Mouse (Mus musculus) hindbrain, embryonic 14.5 days (tissue): ENCODE results near the gene H2-Oa. TPM values are rescaled to one million over a fixed set of nuclear protein-coding genes. Genes with fewer than 3 reads are reported as not detected.

Experiments used
- ATAC-seq: fragments of 200-750 bp; cut with Nextera tagmentation; 2 replicates; pipeline ENCODE4 v1.8.0; 2017; ENCODE audit warnings: moderate number of reproducible peaks, mild to moderate bottlenecking, moderate TSS enrichment, moderate library complexity; ENCODE audit not compliant: low FRiP score
- DNase-seq: peaks from one replicate; pipeline ENCODE4 v3.0.0-alpha.2; 2015; ENCODE audit warnings: low spot score
- H3K27ac ChIP-seq: fragments of 300-500 bp; sonication (generic); 2 replicates; pipeline ENCODE4 v1.5.1; 2014; ENCODE audit warnings: mild to moderate bottlenecking, moderate library complexity
- H3K27me3 ChIP-seq: fragments of 300-500 bp; sonication (generic); 2 replicates; pipeline ENCODE4 v1.6.1; 2014; ENCODE audit warnings: mild to moderate bottlenecking, low read length, mixed read lengths; ENCODE audit not compliant: control insufficient read depth, insufficient read depth
- H3K36me3 ChIP-seq: fragments of 300-500 bp; sonication (generic); replicated peaks from 2 replicates; pipeline ENCODE4 v1.6.1; 2014; ENCODE audit not compliant: control insufficient read depth, insufficient read depth
- H3K4me1 ChIP-seq: fragments of 300-500 bp; sonication (generic); replicated peaks from 2 replicates; pipeline ENCODE4 v1.6.1; 2014; ENCODE audit warnings: antibody characterized with exemption, low read length, mixed read lengths; ENCODE audit not compliant: control insufficient read depth, insufficient read depth
- H3K4me2 ChIP-seq: fragments of 300-500 bp; sonication (generic); replicated peaks from 2 replicates; pipeline ENCODE4 v1.6.1; 2014; ENCODE audit warnings: mild to moderate bottlenecking, moderate library complexity
- H3K4me3 ChIP-seq: fragments of 300-500 bp; sonication (generic); replicated peaks from 2 replicates; pipeline ENCODE4 v1.5.1; 2014; ENCODE audit warnings: mild to moderate bottlenecking, low read length
- H3K9ac ChIP-seq: fragments of 300-500 bp; sonication (generic); 2 replicates; pipeline ENCODE4 v1.6.1; 2014
- H3K9me3 ChIP-seq: fragments of 300-500 bp; sonication (generic); 2 replicates; pipeline ENCODE4 v1.6.1; 2016; ENCODE audit warnings: low read length; ENCODE audit not compliant: control insufficient read depth
- WGBS: fragments of 180-500 bp; shearing (Covaris S2); extraction: QIAGEN DNeasy Blood & Tissue Kit; methylation state at CpG from one replicate; pipeline ENCODE4 v1.1.7; 2014; 5-methylcytosine and 5-hydroxymethylcytosine counted together
- polyA plus RNA-seq: library from polyadenylated mRNA; unstranded; fragments of >200 nt; fragmentation: Nextera tagmentation; extraction: Ambion mirVana; gene quantifications from 2 replicates; pipeline ENCODE4 v1.2.1, GENCODE M21; 2014

Gene H2-Oa
- polyA plus RNA-seq, 1 experiment from 2014 or later = 0.29 TPM

DNA sequence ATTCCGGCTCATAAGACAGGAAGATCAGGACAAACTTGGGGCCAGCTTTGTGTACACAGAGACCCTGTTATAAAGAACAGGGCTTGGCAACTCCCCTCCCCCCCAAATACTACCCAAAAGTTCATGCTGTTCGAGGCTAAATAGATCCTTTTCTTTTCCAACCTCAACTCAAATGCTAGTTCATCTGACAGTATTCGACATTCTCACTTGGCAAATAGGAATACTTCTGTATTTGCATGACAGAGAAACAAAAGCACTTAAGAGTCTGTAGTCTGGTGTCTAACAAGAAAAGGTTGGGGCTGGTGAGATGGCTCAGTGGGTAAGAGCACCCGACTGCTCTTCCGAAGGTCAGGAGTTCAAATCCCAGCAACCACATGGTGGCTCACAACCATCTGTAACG lies 16.3 kb downstream of the H2-Oa start:
- H3K27ac ChIP-seq = no peak overlapping the region
- H3K4me3 ChIP-seq = no peak overlapping the region
- H3K4me1 ChIP-seq = no peaks in the 10 kb centered on the region
- 78% methylated on average over 5 of the region's 6 CpGs for WGBS
- H3K4me2 ChIP-seq = no peak overlapping the region
- peaks cover 44% of the 10 kb centered on the region for H3K36me3 ChIP-seq
- no peak overlapping the region for H3K9ac ChIP-seq
- H3K9me3 ChIP-seq = peaks cover 4% of the 10 kb centered on the region; the same call in 1 of the 2 replicates
- H3K27me3 ChIP-seq = no peaks in the 10 kb centered on the region
- ATAC-seq = no peak
- no peak for DNase-seq

DNA sequence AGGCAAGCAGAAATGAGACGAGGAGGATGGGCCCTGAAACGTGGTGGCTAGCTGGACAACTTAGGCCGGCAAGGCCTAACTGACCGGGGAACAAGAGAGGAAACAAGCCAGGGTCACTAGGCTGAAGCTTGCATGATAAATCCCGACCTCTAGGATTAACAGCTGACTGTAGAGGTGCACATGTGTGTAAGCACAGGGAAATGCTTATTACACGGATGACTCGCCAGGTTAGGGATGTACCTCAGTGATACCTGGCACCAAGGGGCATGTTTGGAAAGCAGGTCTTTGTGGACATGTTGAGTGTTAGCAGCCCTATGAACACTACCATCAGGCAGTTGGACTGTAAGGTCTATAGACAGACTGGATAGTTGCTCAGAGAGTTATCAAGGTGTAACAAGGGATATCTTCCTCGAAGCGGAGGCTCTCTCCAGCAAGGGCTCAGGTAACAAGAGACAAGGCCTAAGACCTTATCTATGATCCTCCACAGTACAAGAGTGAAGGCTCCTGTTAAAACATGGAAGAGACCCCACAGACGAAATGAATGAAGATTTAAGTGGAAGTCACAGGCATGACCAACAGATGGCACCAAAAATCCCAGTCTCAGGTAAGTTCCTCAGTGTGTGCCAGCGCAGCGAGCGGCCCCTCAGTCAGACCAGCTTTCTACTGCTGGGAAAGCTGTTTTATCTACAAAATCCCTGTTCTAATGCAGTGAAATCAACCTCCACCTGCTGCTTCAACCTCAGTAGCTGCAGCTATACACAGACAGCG lies 17.1 kb downstream of the H2-Oa start:
- H3K9ac ChIP-seq = no peak overlapping the region
- DNase-seq (no peak), ATAC-seq (0 out of 2 replicates have a peak, but pooled peaks have one; percentile 42)
- peaks cover 52% of the 10 kb centered on the region for H3K36me3 ChIP-seq
- peaks cover 4% of the 10 kb centered on the region; the same call in 1 of the 2 replicates for H3K9me3 ChIP-seq
- no peak overlapping the region for H3K27ac ChIP-seq
- no peaks in the 10 kb centered on the region for H3K27me3 ChIP-seq
- no peaks in the 10 kb centered on the region for H3K4me1 ChIP-seq
- 78% methylated on average over 14 of the region's 14 CpGs for WGBS
- no peak overlapping the region for H3K4me2 ChIP-seq
- no peak overlapping the region for H3K4me3 ChIP-seq

DNA sequence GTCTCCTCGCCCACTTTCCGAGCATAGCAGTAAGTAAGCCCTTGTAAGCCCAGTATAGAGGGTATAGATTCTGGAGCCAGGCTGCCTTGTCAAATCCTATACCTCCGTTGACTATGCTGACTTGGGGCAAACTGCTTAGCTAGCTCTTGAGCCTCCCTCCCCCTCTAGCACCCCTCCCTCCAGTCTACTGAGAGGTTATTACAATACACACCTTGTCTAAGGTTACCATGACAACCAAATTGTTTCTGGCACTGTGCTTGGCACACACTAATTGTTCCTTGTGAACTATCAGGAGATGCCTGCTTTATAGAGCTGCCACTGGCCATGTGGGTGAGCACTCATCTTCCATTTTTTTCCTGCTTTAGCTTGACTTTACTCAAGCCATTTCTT lies 17.7 kb downstream of the H2-Oa start:
- H3K4me2 ChIP-seq = no peak overlapping the region
- 76% methylated on average over 3 of the region's 3 CpGs for WGBS
- no peak overlapping the region for H3K27ac ChIP-seq
- ATAC-seq = 0 out of 2 replicates have a peak, but pooled peaks have one; percentile 24
- H3K4me3 ChIP-seq = no peak overlapping the region
- H3K9me3 ChIP-seq = peaks cover 4% of the 10 kb centered on the region; the same call in 1 of the 2 replicates
- peaks cover 58% of the 10 kb centered on the region for H3K36me3 ChIP-seq
- no peaks in the 10 kb centered on the region for H3K27me3 ChIP-seq
- no peak overlapping the region for H3K9ac ChIP-seq
- no peaks in the 10 kb centered on the region for H3K4me1 ChIP-seq
- DNase-seq = no peak

DNA sequence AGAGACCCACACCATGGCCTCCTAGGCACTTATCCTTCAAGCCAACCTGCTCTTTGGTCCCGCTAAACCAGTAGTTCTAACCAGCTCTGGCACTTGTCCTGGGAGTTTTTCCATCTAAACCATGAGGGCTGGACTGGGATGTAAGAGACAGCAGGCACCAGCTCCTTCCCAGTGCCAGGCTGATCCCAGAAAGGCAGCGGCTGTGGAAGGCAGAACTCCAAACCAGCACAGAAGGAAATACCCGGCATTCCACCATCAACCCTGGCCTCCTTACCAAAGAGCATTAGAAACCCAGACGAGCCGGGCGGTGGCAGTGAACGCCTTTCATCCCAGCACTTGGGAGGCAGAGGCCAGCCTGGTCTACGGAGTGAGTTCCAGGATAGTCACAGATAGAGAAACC lies 18.2 kb downstream of the H2-Oa start:
- DNase-seq (no peak), ATAC-seq (no peak)
- H3K9me3 ChIP-seq = peaks cover 4% of the 10 kb centered on the region; the same call in 1 of the 2 replicates
- H3K4me3 ChIP-seq = no peak overlapping the region
- no peak overlapping the region for H3K9ac ChIP-seq
- H3K4me1 ChIP-seq = no peaks in the 10 kb centered on the region
- WGBS = 73% methylated on average over 8 of the region's 8 CpGs
- no peak overlapping the region for H3K27ac ChIP-seq
- peaks cover 63% of the 10 kb centered on the region for H3K36me3 ChIP-seq
- H3K4me2 ChIP-seq = no peak overlapping the region
- no peaks in the 10 kb centered on the region for H3K27me3 ChIP-seq

DNA sequence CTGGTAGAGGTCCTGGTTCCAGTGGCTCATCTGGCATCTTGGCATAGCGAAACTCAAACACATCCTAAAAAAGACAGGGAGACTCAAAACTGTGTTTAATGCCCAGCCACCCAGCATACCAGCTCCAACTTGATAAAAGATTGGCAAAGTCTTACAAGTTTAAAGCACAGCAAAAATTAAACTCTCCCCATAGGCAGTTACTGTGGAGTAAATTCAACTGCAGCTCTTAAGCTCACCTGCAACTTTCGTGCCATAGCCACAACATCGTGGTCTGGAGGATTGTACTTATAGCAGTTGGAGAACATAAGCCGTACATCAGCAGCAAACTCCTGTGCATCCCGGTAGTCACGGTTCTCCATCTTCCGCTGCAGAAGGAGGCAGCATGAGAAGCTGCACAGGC lies 22.0 kb downstream of the H2-Oa start:
- H3K27me3 ChIP-seq = no peaks in the 10 kb centered on the region
- peaks cover 96% of the 10 kb centered on the region for H3K36me3 ChIP-seq
- ATAC-seq (no peak), DNase-seq (no peak)
- H3K9ac ChIP-seq = no peak overlapping the region
- H3K4me1 ChIP-seq = peaks cover 13% of the 10 kb centered on the region
- no peak overlapping the region for H3K27ac ChIP-seq
- WGBS = 94% methylated on average over 7 of the region's 7 CpGs
- no peak overlapping the region for H3K4me3 ChIP-seq
- H3K4me2 ChIP-seq = no peak overlapping the region
- no peaks in the 10 kb centered on the region for H3K9me3 ChIP-seq

DNA sequence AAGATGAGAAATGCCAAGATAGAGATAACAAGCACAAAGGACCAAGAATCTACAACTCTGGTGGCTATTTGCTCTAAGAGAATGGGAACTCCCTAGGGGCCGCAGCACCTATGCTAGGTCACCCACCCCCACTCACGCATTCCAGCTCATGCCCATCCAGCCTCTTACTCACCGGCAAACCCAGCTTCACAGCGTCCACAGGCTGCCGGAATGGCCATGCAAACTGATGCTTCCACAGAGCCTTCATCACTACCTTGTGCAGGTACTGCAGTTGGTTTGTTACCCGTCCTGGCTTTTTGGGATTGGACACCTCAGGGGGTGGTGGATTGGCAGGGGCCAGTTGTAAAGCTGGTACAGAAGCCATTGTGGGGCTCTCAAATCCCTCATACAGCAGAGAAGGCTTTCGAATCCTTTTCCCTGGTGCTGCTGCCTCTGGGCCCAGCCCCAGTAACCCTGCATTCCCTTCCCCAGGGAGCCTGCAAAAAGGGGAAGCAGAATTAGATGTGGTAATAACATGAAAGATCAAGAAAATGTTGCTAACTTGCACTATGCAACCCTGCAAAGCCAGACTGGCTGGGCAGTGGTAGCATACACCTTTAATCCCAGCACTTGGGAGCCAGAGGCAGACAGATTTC lies 24.7 kb downstream of the H2-Oa start:
- Histone ChIP-seq H3K27ac (no peak overlapping the region; the same call in 1 of the 2 replicates), H3K36me3 (peaks cover 70% of the 10 kb centered on the region), H3K9me3 (no peaks in the 10 kb centered on the region), H3K9ac (peak overlapping the region; percentile 88), H3K4me1 (peaks cover 13% of the 10 kb centered on the region), H3K27me3 (no peaks in the 10 kb centered on the region), H3K4me2 (peak overlapping the region; percentile 94), H3K4me3 (peak overlapping the region; percentile 88)
- WGBS = 40% methylated on average over 7 of the region's 7 CpGs
- ATAC-seq (no peak), DNase-seq (no peak)

DNA sequence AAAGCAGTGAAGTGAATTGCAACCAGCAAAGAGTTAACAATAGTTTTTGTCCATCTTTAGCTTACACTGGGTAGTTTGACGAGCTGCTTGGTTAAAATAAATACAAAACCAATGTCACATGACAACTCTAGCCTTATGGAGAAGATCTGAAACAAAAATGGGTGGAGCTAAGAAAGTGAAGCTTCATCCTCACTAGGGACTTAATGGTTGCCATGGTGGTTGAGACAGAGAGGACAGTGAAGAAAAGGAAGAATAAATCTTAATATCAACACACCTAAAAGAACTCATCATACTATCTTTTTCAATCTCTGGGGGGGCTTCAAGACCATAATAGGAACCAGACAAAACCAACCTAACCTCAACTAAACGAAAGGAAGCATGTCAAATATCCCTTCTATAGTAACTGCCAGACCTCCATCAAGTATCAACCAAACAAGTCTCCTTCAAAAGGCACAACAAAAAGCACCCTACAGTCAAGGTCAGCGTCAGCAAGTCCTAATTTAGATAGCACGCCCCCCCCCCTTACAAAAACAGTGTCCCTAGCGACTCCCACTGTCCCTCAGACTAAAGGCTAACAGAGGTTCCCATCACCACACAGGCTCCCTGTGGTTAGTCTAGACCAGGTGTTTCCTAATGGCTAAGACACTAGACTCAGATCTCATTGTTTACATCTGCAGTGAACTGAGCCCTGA lies 25.4 kb downstream of the H2-Oa start:
- H3K27ac ChIP-seq = peak overlapping the region; percentile 86; the same call in 1 of the 2 replicates
- no peak for DNase-seq

DNA sequence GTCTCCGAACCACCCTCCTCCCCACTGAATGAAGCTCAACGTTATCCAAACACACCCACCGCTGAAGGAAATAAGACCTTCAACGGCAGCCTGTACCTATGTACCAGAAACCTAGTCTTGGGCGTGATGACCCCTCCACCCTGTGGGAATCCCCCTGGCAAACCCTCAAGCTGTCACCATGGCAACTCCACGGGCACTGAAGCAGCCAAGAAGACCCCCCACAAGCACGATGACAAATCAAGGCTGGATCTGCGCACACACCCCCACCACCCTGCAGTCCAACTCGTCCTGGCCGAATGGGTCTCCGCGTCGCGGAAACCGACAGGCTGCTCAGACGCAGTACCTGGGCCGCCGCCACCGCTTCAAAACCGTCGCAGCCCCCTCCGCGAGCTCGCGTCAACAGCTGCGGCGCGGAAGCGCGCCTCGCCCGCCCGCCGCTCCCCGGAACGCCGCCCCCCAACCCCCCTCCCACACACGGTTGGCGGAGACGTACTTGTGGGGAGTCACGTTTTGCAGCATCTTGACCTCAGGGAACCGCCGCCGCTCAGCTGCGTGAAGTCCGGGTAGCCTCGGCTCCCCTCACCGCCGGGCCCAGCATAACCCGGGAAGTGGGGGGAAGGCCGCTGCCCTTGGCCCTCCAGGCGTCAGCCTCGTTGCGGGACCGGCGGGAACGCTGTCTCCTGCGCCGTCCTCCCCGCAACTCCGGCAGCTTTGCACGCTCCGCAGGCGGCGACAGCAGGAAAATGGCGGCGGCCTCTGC lies 26.2 kb downstream of the H2-Oa start:
- ATAC-seq = no peak
- H3K9ac ChIP-seq = peak overlapping the region; percentile 88
- H3K4me2 ChIP-seq = peak overlapping the region; percentile 94
- peak overlapping the region; percentile 86 for H3K27ac ChIP-seq
- H3K4me1 ChIP-seq = peaks cover 14% of the 10 kb centered on the region
- H3K4me3 ChIP-seq = peak overlapping the region; percentile 88
- no peaks in the 10 kb centered on the region for H3K27me3 ChIP-seq
- peaks cover 56% of the 10 kb centered on the region for H3K36me3 ChIP-seq
- H3K9me3 ChIP-seq = no peaks in the 10 kb centered on the region
- peak; percentile 55 for DNase-seq
- WGBS = under 1% methylated on average over 67 of the region's 67 CpGs

More for the DNA sequence above, 25.4 kb downstream of the H2-Oa start:
- Histone ChIP-seq H3K9ac (peak overlapping the region; percentile 88), H3K4me2 (peak overlapping the region; percentile 94), H3K4me3 (peak overlapping the region; percentile 88), H3K4me1 (peaks cover 13% of the 10 kb centered on the region), H3K27me3 (no peaks in the 10 kb centered on the region), H3K9me3 (no peaks in the 10 kb centered on the region), H3K36me3 (peaks cover 63% of the 10 kb centered on the region)
- no peak for ATAC-seq
- 0% methylated on average over 5 of the region's 5 CpGs for WGBS
